Mouse (Mus musculus): ENCODE data around the gene Rfc2. TPM values are rescaled to one million over a fixed set of nuclear protein-coding genes. Genes with fewer than 3 reads are reported as not detected.
A peak's percentile ranks its signal among the peaks of the same experiment; 100 is the strongest.

The Rfc2 gene
- total and polyA plus RNA-seq, 3 experiments = 304 to 424 TPM; not detected in 1

DNA sequence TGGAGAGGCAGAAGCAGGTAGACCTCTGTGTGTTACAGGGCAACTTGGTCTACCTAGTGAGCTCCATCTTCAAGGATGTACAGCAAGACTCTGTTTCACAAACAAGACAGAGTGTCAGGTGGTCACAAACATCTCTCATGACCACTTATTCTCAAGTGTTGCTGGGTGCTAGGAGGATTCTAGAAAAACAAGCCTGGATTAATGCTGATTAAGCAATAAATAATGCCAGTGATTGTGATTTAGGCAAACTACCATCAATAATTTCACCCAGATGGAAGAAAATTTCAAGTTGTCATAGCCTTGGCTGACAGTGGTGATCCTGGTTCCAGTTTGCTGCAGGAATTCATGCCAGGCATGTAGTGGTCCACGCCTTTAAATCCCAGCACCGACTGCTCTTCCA, 16.9 kb upstream of the Rfc2 start:
- peaks cover 0 to 4% of the 10 kb centered on the region in 2 experiments; a peak in 2 of 4 replicates for H3K36me3 ChIP-seq (ENCODE audit: control insufficient read depth in 1 of 2, insufficient read depth in 2 of 2, low read length in 2 of 2)
- H3K4me1 ChIP-seq (ENCODE audit: control insufficient read depth in 1 of 2, insufficient read depth in 2 of 2, low read length in 2 of 2) = peaks cover 8 to 12% of the 10 kb centered on the region in 2 experiments

GRCm38 (mm10) chr5:134565696-134566095, 15.5 kb upstream of the Rfc2 start:
- Histone ChIP-seq H3K9ac (ENCODE audit: control insufficient read depth, low read depth, low read length, poor library complexity, severe bottlenecking) (no peak overlapping the region), H3K9me3 (replicated peaks; ENCODE audit: insufficient read depth, low read length) (no peaks in the 10 kb centered on the region), H3K27me3 (ENCODE audit: control insufficient read depth in 1 of 2, insufficient read depth in 2 of 2, low read length in 2 of 2) (no peaks in the 10 kb centered on the region), H3K4me1 (ENCODE audit: control insufficient read depth in 1 of 2, insufficient read depth in 2 of 2, low read length in 2 of 2) (peaks cover 4 to 5% of the 10 kb centered on the region in 2 experiments; a peak in 3 of 4 replicates), H3K36me3 (ENCODE audit: control insufficient read depth in 1 of 2, insufficient read depth in 2 of 2, low read length in 2 of 2) (peaks cover 0 to 4% of the 10 kb centered on the region in 2 experiments; a peak in 2 of 4 replicates), H3K4me3 (ENCODE audit: control insufficient read depth in 1 of 2, insufficient read depth in 1 of 2, low read depth in 2 of 2, low read length in 2 of 2) (no peak overlapping the region), H3K27ac (ENCODE audit: control insufficient read depth, low read depth, low read length) (no peak overlapping the region), H3K79me2 (ENCODE audit: control insufficient read depth, insufficient read depth, low read length, poor library complexity) (no peaks in the 10 kb centered on the region)
- no peak for DNase-seq (ENCODE audit: low read depth, low spot score)
- no peak for TF ChIP-seq KAT2A (conservative IDR thresholded peaks at IDR 0.05; ENCODE audit: low read depth, low read length)
- peak; percentile 56; the same call in 1 of the 2 replicates for TF ChIP-seq MEF2A (IDR thresholded peaks at IDR 0.05; ENCODE audit: extremely low read depth, insufficient replicate concordance, low read depth, low read length, poor library complexity, severe bottlenecking)
- no peak for TF ChIP-seq EP300 (IDR thresholded peaks at IDR 0.05; ENCODE audit: low read depth in 1 of 2, low read length in 2 of 2)
- no peak for TF ChIP-seq USF1 (IDR thresholded peaks at IDR 0.05; ENCODE audit: low read depth, low read length)
- TF ChIP-seq MAZ (IDR thresholded peaks at IDR 0.05; ENCODE audit: low read depth, low read length) = no peak
- TF ChIP-seq MAFK (IDR thresholded peaks at IDR 0.05; ENCODE audit: borderline replicate concordance, low read depth, low read length) = no peak
- TF ChIP-seq TAL1 (IDR thresholded peaks at IDR 0.05; ENCODE audit: low read length) = no peak
- no peak for TF ChIP-seq RAD21 (IDR thresholded peaks at IDR 0.05; ENCODE audit: low read depth, low read length)

More for the DNA sequence above, 16.9 kb upstream of the Rfc2 start:
- Histone ChIP-seq H3K9ac (ENCODE audit: control insufficient read depth, low read depth, low read length, poor library complexity, severe bottlenecking) (no peak overlapping the region), H3K4me3 (ENCODE audit: control insufficient read depth in 1 of 2, insufficient read depth in 1 of 2, low read depth in 2 of 2, low read length in 2 of 2) (no peak overlapping the region), H3K9me3 (replicated peaks; ENCODE audit: insufficient read depth, low read length) (no peaks in the 10 kb centered on the region), H3K27ac (ENCODE audit: control insufficient read depth, low read depth, low read length) (no peak overlapping the region), H3K27me3 (ENCODE audit: control insufficient read depth in 1 of 2, insufficient read depth in 2 of 2, low read length in 2 of 2) (no peaks in the 10 kb centered on the region), H3K79me2 (ENCODE audit: control insufficient read depth, insufficient read depth, low read length, poor library complexity) (no peaks in the 10 kb centered on the region)
- TF ChIP-seq GATA1 (IDR thresholded peaks at IDR 0.05; ENCODE audit: low read depth, low read length) (no peak), MAFK (IDR thresholded peaks at IDR 0.05; ENCODE audit: borderline replicate concordance, low read depth, low read length) (peak; percentile 81)
- no peak for DNase-seq (ENCODE audit: low read depth, low spot score)

- Histone ChIP-seq H3K36me3 (ENCODE audit: control insufficient read depth in 1 of 2, insufficient read depth in 2 of 2, low read length in 2 of 2) (peaks cover 0 to 6% of the 10 kb centered on the region in 2 experiments; a peak in 2 of 4 replicates), H3K27me3 (ENCODE audit: control insufficient read depth in 1 of 2, insufficient read depth in 2 of 2, low read length in 2 of 2) (no peaks in the 10 kb centered on the region), H3K4me1 (ENCODE audit: control insufficient read depth in 1 of 2, insufficient read depth in 2 of 2, low read length in 2 of 2) (peaks cover 4 to 8% of the 10 kb centered on the region in 2 experiments; a peak in 3 of 4 replicates), H3K9ac (ENCODE audit: control insufficient read depth, low read depth, low read length, poor library complexity, severe bottlenecking) (no peak overlapping the region), H3K79me2 (ENCODE audit: control insufficient read depth, insufficient read depth, low read length, poor library complexity) (no peaks in the 10 kb centered on the region), H3K27ac (ENCODE audit: control insufficient read depth, low read depth, low read length) (no peak overlapping the region), H3K4me3 (ENCODE audit: control insufficient read depth in 1 of 2, insufficient read depth in 1 of 2, low read depth in 2 of 2, low read length in 2 of 2) (no peak overlapping the region), H3K9me3 (replicated peaks; ENCODE audit: insufficient read depth, low read length) (no peaks in the 10 kb centered on the region)
- no peak for TF ChIP-seq RAD21 (IDR thresholded peaks at IDR 0.05; ENCODE audit: low read depth, low read length)
- no peak for TF ChIP-seq POLR2AphosphoS2 (IDR thresholded peaks at IDR 0.05; ENCODE audit: low read length)
- no peak for TF ChIP-seq ZC3H11A (IDR thresholded peaks at IDR 0.05; ENCODE audit: low read depth, low read length)
- no peak for TF ChIP-seq RCOR1 (IDR thresholded peaks at IDR 0.05; ENCODE audit: low read depth, low read length)
- no peak for TF ChIP-seq MYC (IDR thresholded peaks at IDR 0.05; ENCODE audit: low read depth, low read length)
- no peak for TF ChIP-seq MAFK (IDR thresholded peaks at IDR 0.05; ENCODE audit: borderline replicate concordance, low read depth, low read length)
- no peak for TF ChIP-seq GATA1 (IDR thresholded peaks at IDR 0.05; ENCODE audit: low read depth, low read length)
- DNase-seq (ENCODE audit: low read depth, low spot score) = no peak
Measured at GRCm38 (mm10) chr5:134567445-134567844, 13.7 kb upstream of the Rfc2 start.

Data from MEL (cell line).